Mouse (Mus musculus): ENCODE data around the gene Abhd16a.

DNA sequence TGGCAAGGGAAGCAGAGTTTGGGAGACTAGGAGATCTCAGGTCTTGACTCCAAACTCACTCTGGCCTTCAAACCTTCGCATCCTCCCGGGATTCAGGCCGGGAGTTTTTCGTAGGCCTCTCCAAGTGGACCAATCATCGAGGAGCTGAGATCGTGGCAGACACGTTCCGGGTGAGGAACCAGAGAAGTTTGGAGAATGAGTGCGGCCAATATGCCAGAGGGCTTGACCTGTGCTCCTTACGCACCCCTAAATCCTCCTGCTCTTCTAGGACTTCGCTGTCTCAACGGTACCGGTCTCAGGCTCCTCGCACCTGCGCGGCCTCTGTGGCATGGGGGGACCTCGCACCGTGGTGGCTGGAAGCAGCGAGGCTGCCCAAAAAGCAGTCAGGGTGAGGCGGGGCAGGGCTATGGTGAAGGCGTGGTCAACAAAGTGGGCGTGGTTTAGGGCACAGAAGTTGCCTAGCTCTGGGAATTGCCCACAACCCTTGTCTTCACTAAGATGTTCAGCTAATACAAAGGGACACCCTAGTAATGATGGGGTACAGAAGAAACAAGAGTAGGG is 28.2 kb upstream of the Abhd16a start:
- TF ChIP-seq POLR2A (IDR thresholded peaks at IDR 0.05; ENCODE audit: borderline replicate concordance, control insufficient read depth, low read depth, low read length), result no peak
- TF ChIP-seq CTCF (IDR thresholded peaks at IDR 0.05; ENCODE audit: control insufficient read depth, insufficient read depth, low read length), result no peak

Data from bone marrow, adult 2 months (tissue).